Mouse (Mus musculus) megakaryocyte, embryonic 14.5 days (primary cell): ENCODE results near the gene Slc17a2. TPM values are rescaled to one million over a fixed set of nuclear protein-coding genes. Genes with fewer than 3 reads are reported as not detected.

Experiments used
- H3K27me3 ChIP-seq: replicated peaks from 2 replicates; pipeline ENCODE3; 2012; ENCODE audit warnings: inconsistent platforms
- H3K36me3 ChIP-seq: replicated peaks from 2 replicates; pipeline ENCODE3; 2012; ENCODE audit warnings: low read length, inconsistent platforms, mixed read lengths
- H3K4me1 ChIP-seq: 2 replicates; pipeline ENCODE4 v1.6.1; 2012; ENCODE audit warnings: inconsistent platforms
- H3K4me3 ChIP-seq: replicated peaks from 2 replicates; pipeline ENCODE3; 2012; ENCODE audit warnings: moderate library complexity, mild to moderate bottlenecking, inconsistent platforms
- H3K9me3 ChIP-seq: 2 replicates; pipeline ENCODE4 v1.6.1; 2012; ENCODE audit warnings: inconsistent platforms
- FLI1 ChIP-seq: IDR thresholded peaks from 2 replicates; pipeline ENCODE4 v1.6.1; 2012; ENCODE audit warnings: low read length, inconsistent platforms, mixed read lengths
- GATA1 ChIP-seq: IDR thresholded peaks from 3 replicates; pipeline ENCODE4 v1.6.1; 2012; ENCODE audit warnings: mixed read lengths, low read length, inconsistent platforms, borderline replicate concordance
- polyA plus RNA-seq: library from polyadenylated mRNA; stranded (reverse); fragments of >175 nt; gene quantifications from 2 replicates; pipeline ENCODE4 v1.2.3, GENCODE M21; 2012; ENCODE audit warnings: low replicate concordance; ENCODE audit not compliant: insufficient read depth

Gene Slc17a2
- polyA plus RNA-seq, 1 experiment: not detected

GRCm38 (mm10) chr13:23836630-23837029 lies 29.8 kb downstream of the Slc17a2 start:
- Histone ChIP-seq H3K27me3 (peaks cover 25% of the 10 kb centered on the region), H3K36me3 (no peaks in the 10 kb centered on the region), H3K9me3 (peaks cover 2% of the 10 kb centered on the region; the same call in 1 of the 2 replicates), H3K4me3 (no peak overlapping the region), H3K4me1 (peaks cover 14% of the 10 kb centered on the region)
- no peak for TF ChIP-seq FLI1
- TF ChIP-seq GATA1: no peak

GRCm38 (mm10) chr13:23839308-23839707 lies 32.5 kb downstream of the Slc17a2 start, which contains the start of gene Slc17a3:
Slc17a3 (plus strand) TSS chr13:23839434.
- Histone ChIP-seq H3K4me1 (peaks cover 7% of the 10 kb centered on the region), H3K27me3 (peaks cover 37% of the 10 kb centered on the region), H3K9me3 (peaks cover 2% of the 10 kb centered on the region; the same call in 1 of the 2 replicates), H3K36me3 (no peaks in the 10 kb centered on the region), H3K4me3 (no peak within 1 kb of the TSS)
- TF ChIP-seq GATA1 (no peak), FLI1 (no peak)

GRCm38 (mm10) chr13:23845851-23846250 lies 39.1 kb downstream of the Slc17a2 start:
- H3K4me3 ChIP-seq: no peak overlapping the region
- H3K4me1 ChIP-seq: no peaks in the 10 kb centered on the region
- peaks cover 25% of the 10 kb centered on the region for H3K27me3 ChIP-seq
- no peaks in the 10 kb centered on the region for H3K9me3 ChIP-seq
- H3K36me3 ChIP-seq: no peaks in the 10 kb centered on the region
- TF ChIP-seq FLI1 (no peak), GATA1 (no peak)

- Histone ChIP-seq H3K4me3 (no peak overlapping the region), H3K4me1 (no peaks in the 10 kb centered on the region), H3K9me3 (no peaks in the 10 kb centered on the region), H3K27me3 (peaks cover 6% of the 10 kb centered on the region), H3K36me3 (no peaks in the 10 kb centered on the region)
- TF ChIP-seq GATA1 (no peak), FLI1 (no peak)
These were observed 42.5 kb downstream of the Slc17a2 start for GRCm38 (mm10) chr13:23849299-23849698.

- Histone ChIP-seq H3K9me3 (no peaks in the 10 kb centered on the region), H3K4me3 (no peak overlapping the region), H3K4me1 (no peaks in the 10 kb centered on the region), H3K27me3 (peaks cover 21% of the 10 kb centered on the region), H3K36me3 (no peaks in the 10 kb centered on the region)
- TF ChIP-seq FLI1 (no peak), GATA1 (no peak)
These were observed 49.6 kb downstream of the Slc17a2 start for GRCm38 (mm10) chr13:23856401-23856800.

GRCm38 (mm10) chr13:23861815-23862214 lies 55.0 kb downstream of the Slc17a2 start:
- peaks cover 27% of the 10 kb centered on the region for H3K27me3 ChIP-seq
- no peaks in the 10 kb centered on the region for H3K9me3 ChIP-seq
- TF ChIP-seq FLI1 (no peak), GATA1 (no peak)
- no peaks in the 10 kb centered on the region for H3K36me3 ChIP-seq
- no peak overlapping the region for H3K4me3 ChIP-seq
- peaks cover 7% of the 10 kb centered on the region; the same call in 1 of the 2 replicates for H3K4me1 ChIP-seq

GRCm38 (mm10) chr13:23864711-23865110 lies 57.9 kb downstream of the Slc17a2 start:
- Histone ChIP-seq H3K4me1 (peaks cover 7% of the 10 kb centered on the region; the same call in 1 of the 2 replicates), H3K9me3 (no peaks in the 10 kb centered on the region)

GRCm38 (mm10) chr13:23866086-23866710 lies 59.4 kb downstream of the Slc17a2 start:
- Histone ChIP-seq H3K4me3 (no peak overlapping the region), H3K9me3 (no peaks in the 10 kb centered on the region), H3K36me3 (no peaks in the 10 kb centered on the region), H3K4me1 (peaks cover 7% of the 10 kb centered on the region; the same call in 1 of the 2 replicates), H3K27me3 (peaks cover 17% of the 10 kb centered on the region)
- TF ChIP-seq FLI1 (no peak), GATA1 (no peak)

More at GRCm38 (mm10) chr13:23864711-23865110, 57.9 kb downstream of the Slc17a2 start:
- Histone ChIP-seq H3K4me3 (no peak overlapping the region), H3K36me3 (no peaks in the 10 kb centered on the region), H3K27me3 (peaks cover 18% of the 10 kb centered on the region)
- TF ChIP-seq FLI1 (no peak), GATA1 (no peak)

- peaks cover 7% of the 10 kb centered on the region; the same call in 1 of the 2 replicates for H3K4me1 ChIP-seq
- no peaks in the 10 kb centered on the region for H3K9me3 ChIP-seq
- peaks cover 17% of the 10 kb centered on the region for H3K27me3 ChIP-seq
- no peak for TF ChIP-seq GATA1
- no peak for TF ChIP-seq FLI1
- no peak overlapping the region for H3K4me3 ChIP-seq
- H3K36me3 ChIP-seq: no peaks in the 10 kb centered on the region
These were observed 60.2 kb downstream of the Slc17a2 start for GRCm38 (mm10) chr13:23867000-23867399.

- Histone ChIP-seq H3K36me3 (no peaks in the 10 kb centered on the region), H3K27me3 (peaks cover 17% of the 10 kb centered on the region), H3K4me1 (peaks cover 7% of the 10 kb centered on the region; the same call in 1 of the 2 replicates), H3K9me3 (no peaks in the 10 kb centered on the region), H3K4me3 (no peak within 1 kb of the TSS)
- TF ChIP-seq GATA1 (no peak), FLI1 (no peak)
These were observed 60.6 kb downstream of the Slc17a2 start, which contains the start of gene Slc17a1 for GRCm38 (mm10) chr13:23867405-23867804. Slc17a1 (plus strand) TSS chr13:23867750.
